ENCODE assay signal across 17 mouse cellular contexts in genomic region chr2:71767019-71767610, GRCm38 (mm10).
"Had no signal": no experiment of that assay in that cellular context is flagged by ENCODE, and none has a peak within 500 bp of the region (broad histone marks: within the 10 kb centered on the region; RNA-seq: fewer than 3 reads in every experiment).

No protein-coding gene starts in this region.

- H3K4me3 ChIP-seq: liver, embryonic 13.5 days; megakaryocyte, embryonic 14.5 days; midbrain, embryonic 10.5 days; midbrain, embryonic 13.5 days; myocyte; neural tube, embryonic 13.5 days; stomach, embryonic 15.5 days had no signal

- H3K9me3 ChIP-seq: liver, embryonic 13.5 days; megakaryocyte, embryonic 14.5 days; midbrain, embryonic 10.5 days; midbrain, embryonic 13.5 days; neural tube, embryonic 13.5 days; stomach, embryonic 15.5 days had no signal

- H3K36me3 ChIP-seq: liver, embryonic 13.5 days; midbrain, embryonic 10.5 days; midbrain, embryonic 13.5 days; neural tube, embryonic 13.5 days; stomach, embryonic 15.5 days had no signal

- ATAC-seq: midbrain, embryonic 13.5 days; midbrain, embryonic 16.5 days had no signal

- H3K9ac ChIP-seq: liver, embryonic 13.5 days; midbrain, embryonic 13.5 days; neural tube, embryonic 13.5 days; stomach, embryonic 15.5 days had no signal

- H3K4me2 ChIP-seq: liver, embryonic 13.5 days; midbrain, embryonic 13.5 days; neural tube, embryonic 13.5 days; stomach, embryonic 15.5 days had no signal

- H3K27ac ChIP-seq: liver, embryonic 13.5 days; macrophage; midbrain, embryonic 10.5 days; midbrain, embryonic 13.5 days; neural tube, embryonic 13.5 days; stomach, embryonic 15.5 days had no signal

- DNase-seq: kidney, adult 2 months; kidney, postnatal 14 days; kidney, postnatal 4 days; liver, embryonic 13.5 days; lung, adult 2 months; retina, postnatal 1 day; right cerebral cortex, postnatal 25 days; spleen, adult 18-20 months; thymus, postnatal 25 days had no signal

- H3K4me1 ChIP-seq: midbrain, embryonic 13.5 days; neural tube, embryonic 13.5 days; stomach, embryonic 15.5 days had no signal

- H3K27me3 ChIP-seq: liver, embryonic 13.5 days; megakaryocyte, embryonic 14.5 days; midbrain, embryonic 13.5 days; neural tube, embryonic 13.5 days; stomach, embryonic 15.5 days had no signal
